Mouse (Mus musculus) heart, adult 2 months (tissue): Measurements from ENCODE around the gene Trp63.

Experiments used
- CTCF ChIP-seq: fragments of 200-600 bp; IDR thresholded peaks from 2 replicates; pipeline ENCODE4 v1.8.1; 2022; ENCODE audit warnings: antibody characterized with exemption, mild to moderate bottlenecking, moderate library complexity
- EP300 ChIP-seq: fragments of 200-500 bp; IDR thresholded peaks from 2 replicates; pipeline ENCODE4 v1.6.1; 2011; ENCODE audit warnings: low read depth, low read length, control low read depth; ENCODE audit not compliant: insufficient read depth
- POLR2A ChIP-seq: fragments of 200-500 bp; IDR thresholded peaks from 2 replicates; pipeline ENCODE4 v1.6.1; 2011; ENCODE audit warnings: mild to moderate bottlenecking, low read depth, low read length, control low read depth; ENCODE audit not compliant: insufficient read depth

- TF ChIP-seq POLR2A = no peak
- TF ChIP-seq CTCF = no peak
- no peak for TF ChIP-seq EP300
Observed at GRCm38 (mm10) chr16:25877416-25877965, 193.9 kb downstream of the Trp63 start.
